ENCODE assay signal across 10 mouse cellular contexts in genomic region chr10:40351156-40351555, GRCm38 (mm10). TPM values are rescaled to one million over a fixed set of nuclear protein-coding genes. Genes with fewer than 3 reads are reported as not detected.
DNase-seq lines count a peak whose midpoint lies in the region; ATAC-seq and TF ChIP-seq lines count a peak whose summit lies in the region.
"Had no signal": no experiment of that assay in that cellular context is flagged by ENCODE, and none has a peak within 500 bp of the region (broad histone marks: within the 10 kb centered on the region; RNA-seq: fewer than 3 reads in every experiment).

No protein-coding gene starts in this region.

- no peak for TF ChIP-seq EP300 in ES-Bruce4 (IDR thresholded peaks at IDR 0.05; ENCODE audit: insufficient read depth, low read depth, low read length)

- no peak overlapping the region for H3K27ac ChIP-seq in hindbrain, embryonic 10.5 days
- H3K27ac ChIP-seq in hindbrain, embryonic 11.5 days (ENCODE audit: low read depth, low read length): no peak overlapping the region
- no peak overlapping the region for H3K27ac ChIP-seq in ES-Bruce4 (ENCODE audit: insufficient read depth, low read length)
- no peak overlapping the region for H3K27ac ChIP-seq in embryonic facial prominence, embryonic 14.5 days (replicated peaks; ENCODE audit: low read depth, low read length)
- no peak overlapping the region for H3K27ac ChIP-seq in limb, embryonic 13.5 days
- H3K27ac ChIP-seq: liver, embryonic 14.5 days had no signal

- no peaks in the 10 kb centered on the region for H3K36me3 ChIP-seq in hindbrain, embryonic 10.5 days
- H3K36me3 ChIP-seq in hindbrain, embryonic 11.5 days (ENCODE audit: control insufficient read depth, insufficient read depth, low read length): no peaks in the 10 kb centered on the region
- H3K36me3 ChIP-seq in ES-Bruce4 (ENCODE audit: control insufficient read depth, insufficient read depth, low read length, poor library complexity, severe bottlenecking): no peaks in the 10 kb centered on the region
- no peaks in the 10 kb centered on the region for H3K36me3 ChIP-seq in embryonic facial prominence, embryonic 14.5 days (ENCODE audit: control insufficient read depth, insufficient read depth, low read length)
- H3K36me3 ChIP-seq in limb, embryonic 13.5 days: no peaks in the 10 kb centered on the region; the same call in 1 of the 2 replicates

- no peak for ATAC-seq in hindbrain, embryonic 11.5 days (ENCODE audit: low FRiP score)
- ATAC-seq in embryonic facial prominence, embryonic 14.5 days (ENCODE audit: low read depth): no peak
- ATAC-seq in limb, embryonic 13.5 days (ENCODE audit: low FRiP score, low read depth): no peak
- no peak for ATAC-seq in megakaryocyte-erythroid progenitor cell, adult 5-6 weeks (replicated peaks; ENCODE audit: low FRiP score, low TSS enrichment, poor library complexity, severe bottlenecking)
- ATAC-seq: inflammation-experienced regulatory T-cells, adult 6 months had no signal

- peak overlapping the region; percentile 92; the same call in 1 of the 2 replicates for H3K4me3 ChIP-seq in hindbrain, embryonic 10.5 days
- H3K4me3 ChIP-seq in hindbrain, embryonic 11.5 days (ENCODE audit: low read depth, low read length): no peak overlapping the region
- no peak overlapping the region for H3K4me3 ChIP-seq in ES-Bruce4 (ENCODE audit: low read depth, low read length)
- H3K4me3 ChIP-seq in embryonic facial prominence, embryonic 14.5 days (ENCODE audit: low read depth, low read length): 0 out of 2 replicates have a peak overlapping the region, but pooled peaks have one; percentile 87
- peak overlapping the region; percentile 87; the same call in 1 of the 2 replicates for H3K4me3 ChIP-seq in limb, embryonic 13.5 days

- no peaks in the 10 kb centered on the region for H3K9me3 ChIP-seq in hindbrain, embryonic 10.5 days
- no peaks in the 10 kb centered on the region for H3K9me3 ChIP-seq in hindbrain, embryonic 11.5 days (ENCODE audit: control insufficient read depth, low read length)
- no peaks in the 10 kb centered on the region for H3K9me3 ChIP-seq in ES-Bruce4 (replicated peaks; ENCODE audit: control insufficient read depth, insufficient read depth, low read length, poor library complexity, severe bottlenecking)
- no peaks in the 10 kb centered on the region for H3K9me3 ChIP-seq in embryonic facial prominence, embryonic 14.5 days (ENCODE audit: control insufficient read depth, low read length)
- no peaks in the 10 kb centered on the region for H3K9me3 ChIP-seq in limb, embryonic 13.5 days

- WGBS in hindbrain, embryonic 10.5 days: 73% methylated on average over 4 of the region's 4 CpGs
- 66% methylated on average over 4 of the region's 4 CpGs for WGBS in hindbrain, embryonic 11.5 days
- 52% methylated on average over 4 of the region's 4 CpGs for WGBS in embryonic facial prominence, embryonic 14.5 days
- WGBS in limb, embryonic 13.5 days: 68% methylated on average over 4 of the region's 4 CpGs

- H3K4me1 ChIP-seq in hindbrain, embryonic 10.5 days (replicated peaks): peaks cover 24% of the 10 kb centered on the region
- H3K4me1 ChIP-seq in hindbrain, embryonic 11.5 days (replicated peaks; ENCODE audit: control insufficient read depth, insufficient read depth, low read length): no peaks in the 10 kb centered on the region
- H3K4me1 ChIP-seq in ES-Bruce4 (ENCODE audit: control insufficient read depth, insufficient read depth, low read length): no peaks in the 10 kb centered on the region
- H3K4me1 ChIP-seq in embryonic facial prominence, embryonic 14.5 days (ENCODE audit: control insufficient read depth, insufficient read depth, low read length): peaks cover 13% of the 10 kb centered on the region
- H3K4me1 ChIP-seq in limb, embryonic 13.5 days: peaks cover 23% of the 10 kb centered on the region

- DNase-seq in hindbrain, embryonic 10.5 days (ENCODE audit: low spot score): no peak
- DNase-seq in hindbrain, embryonic 11.5 days (ENCODE audit: low spot score): no peak
- no peak for DNase-seq in embryonic facial prominence, embryonic 14.5 days (ENCODE audit: low spot score)
- DNase-seq in adrenal gland, adult 2 months: no peak
- no peak for DNase-seq in adrenal gland, adult (ENCODE audit: inconsistent age in 2 of 2, low spot score in 1 of 2)

- no peak for TF ChIP-seq POLR2A in ES-Bruce4 (IDR thresholded peaks at IDR 0.05; ENCODE audit: insufficient read depth, low read length)

- H3K27me3 ChIP-seq in hindbrain, embryonic 10.5 days (ENCODE audit: insufficient read depth, poor library complexity, severe bottlenecking): no peaks in the 10 kb centered on the region
- no peaks in the 10 kb centered on the region for H3K27me3 ChIP-seq in hindbrain, embryonic 11.5 days (ENCODE audit: control insufficient read depth, insufficient read depth, low read length)
- H3K27me3 ChIP-seq in ES-Bruce4 (ENCODE audit: control insufficient read depth, insufficient read depth, low read length, poor library complexity, severe bottlenecking): no peaks in the 10 kb centered on the region
- no peaks in the 10 kb centered on the region for H3K27me3 ChIP-seq in embryonic facial prominence, embryonic 14.5 days (replicated peaks; ENCODE audit: control insufficient read depth, insufficient read depth, low read length)
- no peaks in the 10 kb centered on the region for H3K27me3 ChIP-seq in limb, embryonic 13.5 days

- H3K4me2 ChIP-seq in hindbrain, embryonic 11.5 days (replicated peaks; ENCODE audit: low read depth, low read length): no peak overlapping the region
- peak overlapping the region; percentile 69 for H3K4me2 ChIP-seq in embryonic facial prominence, embryonic 14.5 days (ENCODE audit: low read depth, low read length)
- H3K4me2 ChIP-seq in limb, embryonic 13.5 days (replicated peaks): peak overlapping the region; percentile 66

- no peak overlapping the region for H3K9ac ChIP-seq in hindbrain, embryonic 11.5 days (ENCODE audit: low read depth, low read length)
- peak overlapping the region; percentile 62 for H3K9ac ChIP-seq in ES-Bruce4 (ENCODE audit: low read depth, poor library complexity, severe bottlenecking)
- H3K9ac ChIP-seq in embryonic facial prominence, embryonic 14.5 days (ENCODE audit: low read depth, low read length): no peak overlapping the region
- peak overlapping the region; percentile 27; the same call in 1 of the 2 replicates for H3K9ac ChIP-seq in limb, embryonic 13.5 days

- no peak for TF ChIP-seq CTCF in ES-Bruce4 (IDR thresholded peaks at IDR 0.05; ENCODE audit: low read depth, low read length)

RNA-seq across cellular contexts. Expression of gene Cdk19, which starts 11.8 kb away (rescaled TPM):
- 5.2 and 7.0 TPM in 2 replicates for polyA plus RNA-seq in hindbrain, embryonic 10.5 days (2016; fragmentation: Nextera tagmentation; extraction: Ambion mirVana)
- 9.0 and 9.5 TPM in 2 replicates for polyA plus RNA-seq in hindbrain, embryonic 11.5 days (2014; fragmentation: Nextera tagmentation; extraction: Ambion mirVana)
- 14.1 and 16.0 TPM in 2 replicates for polyA plus RNA-seq in ES-Bruce4 (2011; ENCODE audit: insufficient read depth, insufficient read length, low read depth, missing spikeins)
- polyA plus RNA-seq in embryonic facial prominence, embryonic 14.5 days (2014; fragmentation: Nextera tagmentation; extraction: Ambion mirVana): 9.6 and 10.9 TPM in 2 replicates
- polyA plus RNA-seq in limb, embryonic 13.5 days (2015; fragmentation: Nextera tagmentation; extraction: Ambion mirVana): 12.2 and 12.3 TPM in 2 replicates
- 10 to 100 TPM in 1 of 2 experiments, 1 to 10 TPM in 1; 8.7 to 12.7 TPM for total RNA-seq in adrenal gland, adult 2 months (2021)
- polyA plus RNA-seq in adrenal gland, adult 2 months (2012; rRNA removed): 5.2 and 5.8 TPM in 2 replicates
- 16.6 and 17.4 TPM in 2 replicates for total RNA-seq in megakaryocyte-erythroid progenitor cell, adult 5-6 weeks (2014; fragmentation: Nextera tagmentation)
- 24.0 and 25.4 TPM in 2 replicates for total RNA-seq in megakaryocyte-erythroid progenitor cell, adult 5-6 weeks (2017)

RNA-seq across cellular contexts. Expression of gene Amd1, which starts 49.2 kb away (rescaled TPM):
- polyA plus RNA-seq in hindbrain, embryonic 10.5 days (2016; fragmentation: Nextera tagmentation; extraction: Ambion mirVana): 59.0 and 74.9 TPM in 2 replicates
- polyA plus RNA-seq in hindbrain, embryonic 11.5 days (2014; fragmentation: Nextera tagmentation; extraction: Ambion mirVana): 82.2 and 89.7 TPM in 2 replicates
- polyA plus RNA-seq in ES-Bruce4 (2011; ENCODE audit: insufficient read depth, insufficient read length, low read depth, missing spikeins): 149 and 150 TPM in 2 replicates
- polyA plus RNA-seq in embryonic facial prominence, embryonic 14.5 days (2014; fragmentation: Nextera tagmentation; extraction: Ambion mirVana): 61.8 and 61.9 TPM in 2 replicates
- polyA plus RNA-seq in limb, embryonic 13.5 days (2015; fragmentation: Nextera tagmentation; extraction: Ambion mirVana): 56.9 and 60.1 TPM in 2 replicates
- total RNA-seq in adrenal gland, adult 2 months (2021): 10 to 100 TPM; 39.5 to 47.5 TPM
- polyA plus RNA-seq in adrenal gland, adult 2 months (2012; rRNA removed): 1.8 and 2.0 TPM in 2 replicates
- 196 and 233 TPM in 2 replicates for total RNA-seq in megakaryocyte-erythroid progenitor cell, adult 5-6 weeks (2014; fragmentation: Nextera tagmentation)
- total RNA-seq in megakaryocyte-erythroid progenitor cell, adult 5-6 weeks (2017): 272 and 286 TPM in 2 replicates

Comparison
In these comparisons a context has a peak if more than half of its experiments do, and no peak if none do; other contexts are left out.
1. H3K4me3 ChIP-seq: peak in hindbrain, embryonic 10.5 days (single experiment), embryonic facial prominence, embryonic 14.5 days (single experiment) and limb, embryonic 13.5 days (single experiment); none in hindbrain, embryonic 11.5 days (single experiment) and ES-Bruce4 (single experiment).
2. H3K9ac ChIP-seq: peak in ES-Bruce4 (single experiment) and limb, embryonic 13.5 days (single experiment); none in hindbrain, embryonic 11.5 days (single experiment) and embryonic facial prominence, embryonic 14.5 days (single experiment).
3. RNA of gene Amd1, which starts 49.2 kb away (polyA plus RNA-seq): 149 to 150 TPM in ES-Bruce4, 82.2 to 89.7 TPM in hindbrain, embryonic 11.5 days, 61.8 to 61.9 TPM in embryonic facial prominence, embryonic 14.5 days, 56.9 to 60.1 TPM in limb, embryonic 13.5 days and 59.0 to 74.9 TPM in hindbrain, embryonic 10.5 days; 1.8 to 2.0 TPM in adrenal gland, adult 2 months; every median in the first group is over 10 times any median in the second.